Mouse (Mus musculus): ENCODE data around the gene Slc12a4. TPM values are rescaled to one million over a fixed set of nuclear protein-coding genes. Genes with fewer than 3 reads are reported as not detected.

Gene Slc12a4
- polyA plus RNA-seq, 1 experiment, result 36.1 TPM

DNA sequence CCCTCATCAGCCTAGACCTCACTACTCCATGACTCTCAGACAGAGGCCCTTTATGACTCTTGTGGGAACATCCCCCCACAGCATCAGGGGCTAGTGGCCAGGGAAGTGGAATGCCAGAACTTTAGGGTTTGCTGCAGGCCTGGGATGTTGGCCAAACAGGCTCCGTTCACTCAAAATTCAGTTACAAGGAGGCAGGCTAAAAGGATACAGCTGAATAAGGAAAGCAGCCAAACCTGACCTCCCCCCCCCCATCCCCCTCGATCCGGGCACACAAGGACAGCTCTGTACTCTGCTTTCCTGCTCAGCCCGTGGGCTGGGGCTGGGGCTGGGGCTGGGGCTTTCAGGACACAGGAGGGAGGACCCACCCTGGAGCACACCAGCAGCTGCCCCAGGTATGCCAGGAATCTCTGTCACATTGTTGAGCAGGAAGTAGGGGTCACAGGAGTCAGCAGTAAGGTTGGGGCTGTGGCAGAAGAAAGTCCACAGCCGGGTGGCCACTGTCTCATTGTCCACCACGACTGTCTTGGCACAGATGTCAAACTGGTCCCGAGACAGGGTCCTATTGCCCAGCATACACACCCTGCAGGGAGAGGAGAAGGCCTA is 14.7 kb downstream of the Slc12a4 start:
- H3K27me3 ChIP-seq (ENCODE audit: control insufficient read depth, insufficient read depth, low read length), result no peaks in the 10 kb centered on the region
- peaks cover 15% of the 10 kb centered on the region for H3K4me1 ChIP-seq (ENCODE audit: control insufficient read depth, insufficient read depth, low read length)
- no peak overlapping the region for H3K4me3 ChIP-seq (replicated peaks; ENCODE audit: insufficient read depth, low read depth, low read length)
- no peak for TF ChIP-seq POLR2A (IDR thresholded peaks at IDR 0.05; ENCODE audit: borderline replicate concordance, insufficient read depth, low read length)
- TF ChIP-seq CTCF (IDR thresholded peaks at IDR 0.05; ENCODE audit: borderline replicate concordance, insufficient read depth, low read depth, low read length), result no peak
- peak overlapping the region; percentile 28; the same call in 1 of the 2 replicates for H3K27ac ChIP-seq (ENCODE audit: insufficient read depth, low read length)
- 21% methylated on average over 7 of the region's 7 CpGs for WGBS
- peak in 1 of 2 experiments; percentile 53 for DNase-seq

- 30% methylated on average over 10 of the region's 10 CpGs for WGBS
- H3K27ac ChIP-seq (ENCODE audit: insufficient read depth, low read length), result no peak overlapping the region
Measured at GRCm38 (mm10) chr8:105949350-105949749, 16.5 kb downstream of the Slc12a4 start.

GRCm38 (mm10) chr8:105943321-105943739 is 22.6 kb downstream of the Slc12a4 start, which contains the start of gene Lcat:
Gene Lcat, minus strand, starts transcription at chr8:105943382.
- WGBS, result 37% methylated on average over 8 of the region's 8 CpGs
- H3K27ac ChIP-seq (ENCODE audit: insufficient read depth, low read length), result 0 out of 2 replicates have a peak within 1 kb of the TSS, but pooled peaks have one; percentile 11
- H3K27me3 ChIP-seq (ENCODE audit: control insufficient read depth, insufficient read depth, low read length), result no peaks in the 10 kb centered on the region
- peak in 1 of 2 experiments; percentile 56 for DNase-seq
- H3K4me1 ChIP-seq (ENCODE audit: control insufficient read depth, insufficient read depth, low read length), result 0 out of 2 replicates have a peak, but pooled peaks cover under 1% of the 10 kb centered on the region
- TF ChIP-seq POLR2A (IDR thresholded peaks at IDR 0.05; ENCODE audit: borderline replicate concordance, insufficient read depth, low read length) (0 out of 2 replicates have a peak, but pooled peaks have one; percentile 14), CTCF (IDR thresholded peaks at IDR 0.05; ENCODE audit: borderline replicate concordance, insufficient read depth, low read depth, low read length) (no peak)
- H3K4me3 ChIP-seq (replicated peaks; ENCODE audit: insufficient read depth, low read depth, low read length), result no peak within 1 kb of the TSS

More at GRCm38 (mm10) chr8:105949350-105949749, 16.5 kb downstream of the Slc12a4 start:
- TF ChIP-seq POLR2A (IDR thresholded peaks at IDR 0.05; ENCODE audit: borderline replicate concordance, insufficient read depth, low read length), result no peak
- no peak for TF ChIP-seq CTCF (IDR thresholded peaks at IDR 0.05; ENCODE audit: borderline replicate concordance, insufficient read depth, low read depth, low read length)
- H3K27me3 ChIP-seq (ENCODE audit: control insufficient read depth, insufficient read depth, low read length), result no peaks in the 10 kb centered on the region
- H3K4me1 ChIP-seq (ENCODE audit: control insufficient read depth, insufficient read depth, low read length), result peaks cover 15% of the 10 kb centered on the region
- DNase-seq, result peak in 1 of 2 experiments; percentile 55
- no peak overlapping the region for H3K4me3 ChIP-seq (replicated peaks; ENCODE audit: insufficient read depth, low read depth, low read length)

DNA sequence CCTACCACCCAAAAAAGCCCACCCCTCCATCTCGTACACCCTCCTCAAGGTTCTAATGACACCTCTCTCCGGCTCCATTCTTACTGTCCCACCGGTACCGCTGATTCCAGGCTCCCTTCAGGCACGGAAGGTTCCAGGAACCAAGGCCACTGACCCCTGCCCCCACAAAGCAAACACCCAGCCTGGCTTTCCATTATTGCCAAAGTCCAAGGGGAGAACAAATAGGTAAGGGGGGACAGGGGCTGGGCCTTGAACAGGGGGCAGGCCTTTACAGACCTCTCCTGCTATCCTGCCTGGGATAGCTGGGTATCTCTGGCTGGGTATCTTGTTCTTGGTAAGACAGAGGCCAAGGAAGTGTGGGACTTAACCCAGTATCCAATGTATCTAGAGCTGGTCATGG is 23.4 kb downstream of the Slc12a4 start:
- WGBS, result 90% methylated on average over 5 of the region's 5 CpGs
- no peak for TF ChIP-seq CTCF (IDR thresholded peaks at IDR 0.05; ENCODE audit: borderline replicate concordance, insufficient read depth, low read depth, low read length)
- no peak for TF ChIP-seq POLR2A (IDR thresholded peaks at IDR 0.05; ENCODE audit: borderline replicate concordance, insufficient read depth, low read length)
- H3K27ac ChIP-seq (ENCODE audit: insufficient read depth, low read length), result 0 out of 2 replicates have a peak overlapping the region, but pooled peaks have one; percentile 11

DNA sequence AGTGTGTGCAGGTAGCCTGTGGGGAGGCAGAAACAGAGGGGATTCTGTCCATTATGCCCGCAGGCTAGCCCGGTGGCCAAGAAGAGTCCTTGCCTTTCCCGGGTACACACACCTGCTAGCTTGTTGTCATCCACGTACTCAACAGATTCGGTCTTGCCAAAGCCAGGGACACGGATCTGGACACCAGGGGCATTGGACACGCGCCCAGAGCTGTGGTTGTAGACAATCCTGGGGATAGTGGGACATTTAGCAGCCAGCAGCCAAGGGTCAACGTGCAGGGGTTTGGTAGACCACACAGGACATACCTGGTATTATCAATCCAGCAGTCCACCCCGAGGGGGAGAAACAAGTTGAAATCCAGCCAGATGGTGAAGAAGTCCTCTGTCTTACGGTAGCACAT is 23.9 kb downstream of the Slc12a4 start:
- TF ChIP-seq CTCF (IDR thresholded peaks at IDR 0.05; ENCODE audit: borderline replicate concordance, insufficient read depth, low read depth, low read length), result no peak
- no peak for TF ChIP-seq POLR2A (IDR thresholded peaks at IDR 0.05; ENCODE audit: borderline replicate concordance, insufficient read depth, low read length)
- Histone ChIP-seq H3K4me3 (replicated peaks; ENCODE audit: insufficient read depth, low read depth, low read length) (no peak overlapping the region), H3K27me3 (ENCODE audit: control insufficient read depth, insufficient read depth, low read length) (no peaks in the 10 kb centered on the region), H3K4me1 (ENCODE audit: control insufficient read depth, insufficient read depth, low read length) (0 out of 2 replicates have a peak, but pooled peaks cover 2% of the 10 kb centered on the region), H3K27ac (ENCODE audit: insufficient read depth, low read length) (no peak overlapping the region)
- WGBS, result 52% methylated on average over 11 of the region's 11 CpGs
- DNase-seq, result no peak

More for the DNA sequence above, 23.4 kb downstream of the Slc12a4 start:
- Histone ChIP-seq H3K4me3 (replicated peaks; ENCODE audit: insufficient read depth, low read depth, low read length) (no peak overlapping the region), H3K27me3 (ENCODE audit: control insufficient read depth, insufficient read depth, low read length) (no peaks in the 10 kb centered on the region), H3K4me1 (ENCODE audit: control insufficient read depth, insufficient read depth, low read length) (0 out of 2 replicates have a peak, but pooled peaks cover 2% of the 10 kb centered on the region)
- DNase-seq, result no peak

- Histone ChIP-seq H3K4me1 (ENCODE audit: control insufficient read depth, insufficient read depth, low read length) (peaks cover 2% of the 10 kb centered on the region; the same call in 1 of the 2 replicates), H3K27me3 (ENCODE audit: control insufficient read depth, insufficient read depth, low read length) (no peaks in the 10 kb centered on the region), H3K27ac (ENCODE audit: insufficient read depth, low read length) (peak within 1 kb of the TSS; percentile 72), H3K4me3 (replicated peaks; ENCODE audit: insufficient read depth, low read depth, low read length) (peak within 1 kb of the TSS; percentile 97)
- no peak for DNase-seq
- 10% methylated on average over 4 of the region's 4 CpGs for WGBS
- TF ChIP-seq POLR2A (IDR thresholded peaks at IDR 0.05; ENCODE audit: borderline replicate concordance, insufficient read depth, low read length) (no peak), CTCF (IDR thresholded peaks at IDR 0.05; ENCODE audit: borderline replicate concordance, insufficient read depth, low read depth, low read length) (peak; percentile 6; the same call in 1 of the 2 replicates)
Measured at GRCm38 (mm10) chr8:105938306-105938669, 27.6 kb downstream of the Slc12a4 start, which contains the start of gene Psmb10. Gene Psmb10, minus strand, starts transcription at chr8:105938444.

GRCm38 (mm10) chr8:105937496-105938305 is 28.2 kb downstream of the Slc12a4 start:
- under 1% methylated on average over 33 of the region's 33 CpGs for WGBS
- no peaks in the 10 kb centered on the region for H3K27me3 ChIP-seq (ENCODE audit: control insufficient read depth, insufficient read depth, low read length)
- DNase-seq, result peak; percentile 45 to 67
- H3K4me3 ChIP-seq (replicated peaks; ENCODE audit: insufficient read depth, low read depth, low read length), result peak overlapping the region; percentile 97
- TF ChIP-seq CTCF (IDR thresholded peaks at IDR 0.05; ENCODE audit: borderline replicate concordance, insufficient read depth, low read depth, low read length) (no peak), POLR2A (IDR thresholded peaks at IDR 0.05; ENCODE audit: borderline replicate concordance, insufficient read depth, low read length) (no peak)
- H3K27ac ChIP-seq (ENCODE audit: insufficient read depth, low read length), result peak overlapping the region; percentile 72
- peaks cover 2% of the 10 kb centered on the region; the same call in 1 of the 2 replicates for H3K4me1 ChIP-seq (ENCODE audit: control insufficient read depth, insufficient read depth, low read length)

Measured in cerebellum, adult 2 months (tissue).